Mouse (Mus musculus) liver, embryonic 14.5 days (tissue): ENCODE measurements around the gene Pole2. TPM values are rescaled to one million over a fixed set of nuclear protein-coding genes. Genes with fewer than 3 reads are reported as not detected.

Source experiments
- ATAC-seq: fragments of 200-750 bp; cut with Nextera tagmentation; 2 replicates; pipeline ENCODE4 v1.8.0; 2017; ENCODE audit warnings: moderate number of reproducible peaks, mild to moderate bottlenecking, moderate library complexity; ENCODE audit not compliant: insufficient read depth
- DNase-seq, 3 experiments: peaks; one replicate each; pipeline ENCODE4 v3.0.0-alpha.2; 2012 to 2013; ENCODE audit warnings: low read depth in 3 of 3, low spot score in 3 of 3
- H3K27ac ChIP-seq: fragments of 300-500 bp; sonication (generic); 2 replicates; pipeline ENCODE4 v1.5.1; 2014; ENCODE audit warnings: moderate library complexity, mild to moderate bottlenecking, control low read depth, inconsistent platforms
- H3K27me3 ChIP-seq: fragments of 300-500 bp; sonication (generic); 2 replicates; pipeline ENCODE4 v1.6.1; 2014; ENCODE audit warnings: mild to moderate bottlenecking, low read length, moderate library complexity; ENCODE audit not compliant: control insufficient read depth, insufficient read depth
- H3K36me3 ChIP-seq: fragments of 300-500 bp; sonication (generic); replicated peaks from 2 replicates; pipeline ENCODE4 v1.6.1; 2014; ENCODE audit warnings: low read depth; ENCODE audit not compliant: control insufficient read depth, insufficient read depth
- H3K4me1 ChIP-seq, 2 experiments: fragments of 200-500 bp in 1 of 2; fragments of 300-500 bp in 1 of 2; sonication (generic) in 1 of 2; replicated peaks; 2 replicates each; pipeline ENCODE4 v1.6.1; 2012 to 2014; ENCODE audit warnings: antibody characterized with exemption in 1 of 2, inconsistent platforms in 1 of 2, low read length in 1 of 2; ENCODE audit not compliant: control insufficient read depth in 2 of 2, insufficient read depth in 2 of 2
- H3K4me2 ChIP-seq: fragments of 300-500 bp; sonication (generic); 2 replicates; pipeline ENCODE4 v1.6.1; 2014; ENCODE audit warnings: low read depth, mild to moderate bottlenecking, control low read depth, moderate library complexity
- H3K4me3 ChIP-seq, 2 experiments: fragments of 200-500 bp in 1 of 2; fragments of 300-500 bp in 1 of 2; sonication (generic) in 1 of 2; 2 replicates each; pipeline ENCODE4 v1.5.1; 2012 to 2014; ENCODE audit warnings: low read depth in 2 of 2, low read length in 2 of 2, mild to moderate bottlenecking in 2 of 2, control low read depth in 1 of 2, inconsistent platforms in 1 of 2, moderate library complexity in 1 of 2; ENCODE audit not compliant: insufficient read depth in 1 of 2
- H3K9ac ChIP-seq: fragments of 300-500 bp; sonication (generic); replicated peaks from 2 replicates; pipeline ENCODE4 v1.6.1; 2014; ENCODE audit warnings: mild to moderate bottlenecking, control low read depth, moderate library complexity
- H3K9me3 ChIP-seq: fragments of 300-500 bp; sonication (generic); 2 replicates; pipeline ENCODE4 v1.6.1; 2016; ENCODE audit warnings: low read length, mixed read lengths; ENCODE audit not compliant: control insufficient read depth
- CTCF ChIP-seq: IDR thresholded peaks from 2 replicates; pipeline ENCODE4 v1.5.1; 2016; ENCODE audit warnings: antibody characterized with exemption, low read depth, control low read depth
- EP300 ChIP-seq: IDR thresholded peaks from 2 replicates; pipeline ENCODE4 v1.6.1; 2016; ENCODE audit warnings: antibody characterized with exemption, low read depth
- WGBS: fragments of 180-500 bp; shearing (Covaris S2); extraction: QIAGEN DNeasy Blood & Tissue Kit; methylation state at CpG from one replicate; pipeline ENCODE4 v1.1.7; 2014; ENCODE audit not compliant: insufficient replicate concordance; 5-methylcytosine and 5-hydroxymethylcytosine counted together
- polyA plus RNA-seq, 2 experiments: library from polyadenylated mRNA; depleted of rRNA in 1 of 2; stranded (reverse) in 1 of 2; unstranded in 1 of 2; fragments of >200 nt; fragmentation: Nextera tagmentation in 1 of 2; extraction: Ambion mirVana in 1 of 2; gene quantifications; 2 replicates each; pipeline versions ENCODE4 v1.2.1 to v1.2.3; 2012 to 2014

Gene Pole2
- polyA plus RNA-seq (2012; rRNA removed) (18.9 and 25.6 TPM in 2 replicates), polyA plus RNA-seq (2014; fragmentation: Nextera tagmentation; extraction: Ambion mirVana) (25.8 and 28.3 TPM in 2 replicates)

DNA sequence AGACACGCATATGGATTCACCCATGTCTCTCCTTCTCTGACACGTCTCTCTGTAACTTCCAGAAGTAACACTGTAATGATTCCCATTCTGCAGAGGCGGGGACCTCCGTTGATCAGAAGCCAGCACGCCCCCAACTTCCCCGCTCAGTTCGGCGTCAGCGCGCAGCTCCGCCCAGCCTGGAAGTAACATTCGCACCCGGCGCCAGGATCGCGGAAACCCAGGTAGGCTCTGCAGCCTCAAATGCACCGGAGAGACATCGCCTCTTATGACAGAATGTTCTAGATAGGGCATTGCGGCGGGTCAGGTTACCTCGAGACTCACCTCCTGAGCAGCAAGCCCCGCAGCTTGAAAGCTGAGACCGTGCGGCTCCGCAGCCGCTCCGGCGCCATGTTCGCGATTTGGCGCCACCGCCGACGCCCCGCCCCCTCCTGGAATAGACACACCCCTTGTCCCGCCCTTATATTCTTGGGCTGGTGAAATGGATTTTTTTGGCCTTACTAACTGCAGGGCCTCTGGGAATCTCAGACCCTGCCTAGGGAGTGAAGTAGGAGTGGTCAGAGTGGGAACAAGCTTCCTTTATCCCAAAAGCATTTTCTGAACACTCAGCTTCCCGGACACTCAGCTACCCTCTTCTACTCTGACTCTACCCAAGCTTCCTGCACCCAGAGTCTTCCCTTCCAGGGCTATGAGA, at the start of gene Pole2:
Gene Pole2, minus strand, starts transcription at position 420 of the 691 bp plus-strand sequence.
- peak within 1 kb of the TSS; percentile 76 for H3K9ac ChIP-seq
- peak; percentile 95 for ATAC-seq

GRCm38 (mm10) chr12:69268956-69269355, 41.0 kb upstream of the Pole2 start:
- Histone ChIP-seq H3K27ac (no peak overlapping the region), H3K4me2 (no peak overlapping the region), H3K9ac (no peak overlapping the region), H3K27me3 (no peaks in the 10 kb centered on the region), H3K9me3 (no peaks in the 10 kb centered on the region), H3K4me1 (no peaks in the 10 kb centered on the region), H3K4me3 (no peak overlapping the region), H3K36me3 (no peaks in the 10 kb centered on the region)
- DNase-seq (no peak), ATAC-seq (no peak)
- WGBS = 83% methylated on average over 2 of the region's 2 CpGs
- TF ChIP-seq CTCF = no peak
- TF ChIP-seq EP300 = no peak

More for the DNA sequence above, at the start of gene Pole2:
- DNase-seq = peak; percentile 68 to 75 (median 72)
- WGBS = under 1% methylated on average over 37 of the region's 37 CpGs
- Histone ChIP-seq H3K4me2 (peak within 1 kb of the TSS; percentile 89), H3K4me3 (peak within 1 kb of the TSS; percentile 80 to 97), H3K36me3 (peaks cover 22% of the 10 kb centered on the region), H3K9me3 (no peaks in the 10 kb centered on the region), H3K27me3 (no peaks in the 10 kb centered on the region), H3K27ac (peak within 1 kb of the TSS; percentile 51), H3K4me1 (peaks cover 6 to 14% of the 10 kb centered on the region in 2 experiments)
- TF ChIP-seq CTCF (0 out of 2 replicates have a peak, but pooled peaks have one; percentile 18), EP300 (no peak)

DNA sequence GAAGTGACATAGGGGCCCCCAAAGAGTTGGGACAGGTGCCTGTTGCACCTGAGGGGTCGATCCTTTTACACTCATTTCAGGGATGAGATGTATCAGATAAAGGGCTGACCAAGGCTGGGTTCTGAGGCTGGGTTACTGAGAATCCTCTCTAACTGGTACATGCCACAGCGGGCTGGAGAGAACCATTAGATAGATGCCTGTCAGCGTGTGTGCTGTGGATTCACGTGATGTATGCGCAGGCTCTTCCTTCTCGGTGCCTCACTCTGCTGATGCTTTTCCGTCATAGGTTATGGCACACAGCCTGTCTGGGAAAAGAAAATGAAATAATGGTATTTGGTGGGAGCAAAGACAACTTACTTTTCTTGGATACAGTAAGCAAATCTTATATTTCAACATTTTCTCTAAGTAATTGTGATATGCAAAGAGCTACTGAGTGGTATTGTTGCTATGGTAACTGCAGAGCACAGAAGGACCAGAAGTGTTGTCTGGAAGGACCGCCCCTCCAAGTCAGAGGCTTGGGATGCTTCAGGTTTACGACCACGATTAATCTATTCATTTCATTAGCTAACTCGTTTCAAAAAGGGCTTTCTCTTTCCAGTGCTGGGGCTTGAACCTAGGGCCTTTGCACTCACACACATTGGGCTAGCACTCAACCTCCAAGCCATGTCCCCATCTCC, 40.1 kb upstream of the Pole2 start:
- no peak overlapping the region for H3K27ac ChIP-seq
- ATAC-seq (no peak), DNase-seq (no peak)
- no peaks in the 10 kb centered on the region for H3K4me1 ChIP-seq
- WGBS = 75% methylated on average over 11 of the region's 11 CpGs
- no peak for TF ChIP-seq CTCF
- no peak for TF ChIP-seq EP300
- no peak overlapping the region for H3K4me2 ChIP-seq
- H3K4me3 ChIP-seq = no peak overlapping the region
- no peak overlapping the region for H3K9ac ChIP-seq
- H3K9me3 ChIP-seq = no peaks in the 10 kb centered on the region
- no peaks in the 10 kb centered on the region for H3K27me3 ChIP-seq
- H3K36me3 ChIP-seq = no peaks in the 10 kb centered on the region

DNA sequence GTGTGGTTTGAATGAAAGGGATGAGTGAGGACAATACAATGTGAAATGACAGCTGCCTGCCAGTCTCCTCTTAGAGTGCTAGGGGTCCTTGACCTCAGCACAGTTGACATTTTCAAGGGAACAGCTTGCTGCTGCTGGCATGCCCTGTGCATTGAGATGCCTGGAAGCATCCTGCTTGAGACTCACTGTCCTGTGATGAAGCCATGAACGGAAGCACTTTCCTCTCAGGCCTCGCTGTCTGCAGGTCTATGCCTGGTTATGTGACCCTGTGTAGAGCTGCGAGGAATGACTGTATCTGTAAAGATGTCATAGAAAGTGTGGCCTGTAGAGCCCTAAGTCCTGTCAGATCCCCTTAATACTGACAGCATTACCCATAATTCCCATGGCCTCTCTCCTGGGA, 37.0 kb upstream of the Pole2 start:
- 78% methylated on average over 3 of the region's 3 CpGs for WGBS

GRCm38 (mm10) chr12:69262251-69262650, 34.3 kb upstream of the Pole2 start:
- DNase-seq (no peak), ATAC-seq (no peak)
- Histone ChIP-seq H3K27me3 (no peaks in the 10 kb centered on the region), H3K27ac (no peak overlapping the region), H3K36me3 (no peaks in the 10 kb centered on the region), H3K4me3 (no peak overlapping the region), H3K4me2 (no peak overlapping the region), H3K9me3 (no peaks in the 10 kb centered on the region), H3K4me1 (peaks cover 2 to 3% of the 10 kb centered on the region in 2 experiments; a peak in 1 of 4 replicates), H3K9ac (no peak overlapping the region)
- 84% methylated on average over 5 of the region's 5 CpGs for WGBS
- TF ChIP-seq CTCF (no peak), EP300 (no peak)

More for the DNA sequence above, 37.0 kb upstream of the Pole2 start:
- Histone ChIP-seq H3K27ac (no peak overlapping the region), H3K4me3 (no peak overlapping the region), H3K4me1 (no peaks in the 10 kb centered on the region), H3K36me3 (no peaks in the 10 kb centered on the region), H3K27me3 (no peaks in the 10 kb centered on the region), H3K4me2 (no peak overlapping the region), H3K9me3 (no peaks in the 10 kb centered on the region), H3K9ac (no peak overlapping the region)
- no peak for TF ChIP-seq EP300
- no peak for TF ChIP-seq CTCF
- ATAC-seq (no peak), DNase-seq (no peak)
